Mouse (Mus musculus): Measurements from ENCODE around the gene Rnf10.

DNA sequence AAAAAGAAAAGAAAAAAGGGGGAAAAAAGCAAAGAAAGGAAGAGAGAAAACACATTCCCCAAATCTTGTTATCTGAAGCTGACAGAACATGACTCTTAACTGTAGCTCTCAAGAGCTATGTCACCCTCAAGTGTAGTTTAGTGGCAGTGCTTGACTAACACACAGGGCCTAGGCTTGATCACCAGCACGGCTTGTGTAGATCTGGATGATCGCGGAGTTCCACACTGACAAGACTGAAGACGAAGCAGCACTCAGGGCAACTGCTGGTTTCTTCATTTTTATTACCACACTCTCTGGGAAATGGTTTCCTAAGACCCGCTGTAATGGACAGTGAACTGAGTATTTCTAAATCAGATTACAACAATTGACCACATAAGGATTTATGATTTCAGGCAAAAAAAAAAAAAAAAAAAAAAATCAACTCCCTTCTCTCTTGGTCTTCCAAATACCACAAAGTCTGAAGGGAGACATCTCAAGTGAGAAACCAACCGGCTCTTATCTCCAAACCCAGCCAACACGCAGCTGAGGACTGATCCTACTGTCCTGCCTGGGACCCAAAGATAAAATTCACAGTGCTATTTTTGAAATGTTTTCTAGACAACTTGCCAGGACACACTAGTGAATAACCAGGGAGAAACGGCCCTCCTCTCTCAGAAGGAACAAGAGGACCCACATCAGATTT lies 5.8 kb downstream of the Rnf10 start:
- TF ChIP-seq CTCF (IDR thresholded peaks at IDR 0.05; ENCODE audit: control insufficient read depth, insufficient read depth, insufficient read length) (no peak), MYOG (IDR thresholded peaks at IDR 0.05; ENCODE audit: control insufficient read depth, extremely low read depth, insufficient read length) (no peak), MAX (IDR thresholded peaks at IDR 0.05) (no peak), USF1 (IDR thresholded peaks at IDR 0.05; ENCODE audit: low read depth) (no peak), MYOD1 (IDR thresholded peaks at IDR 0.05; ENCODE audit: control insufficient read depth, insufficient read length, low read depth) (no peak), CEBPB (IDR thresholded peaks at IDR 0.05; ENCODE audit: low read depth) (no peak), FOSL1 (IDR thresholded peaks at IDR 0.05; ENCODE audit: insufficient read depth, low read length, poor library complexity, severe bottlenecking) (no peak)

Measured in C2C12 (cell line).